Mouse (Mus musculus): ENCODE measurements around the gene Fnbp1l. TPM values are rescaled to one million over a fixed set of nuclear protein-coding genes. Genes with fewer than 3 reads are reported as not detected.

Gene Fnbp1l
- polyA plus RNA-seq, 1 experiment from 2014 or later: 23.0 TPM

- no peaks in the 10 kb centered on the region for H3K36me3 ChIP-seq
- 51% methylated on average over 14 of the region's 14 CpGs for WGBS
- no peaks in the 10 kb centered on the region for H3K9me3 ChIP-seq
- H3K9ac ChIP-seq: no peak overlapping the region
- H3K27me3 ChIP-seq (replicated peaks): no peaks in the 10 kb centered on the region
- peak overlapping the region; percentile 58 for H3K27ac ChIP-seq (replicated peaks)
- H3K4me2 ChIP-seq: no peak overlapping the region
- peaks cover 40% of the 10 kb centered on the region for H3K4me1 ChIP-seq
- ATAC-seq (ENCODE audit: extremely low read depth, insufficient number of reproducible peaks, low FRiP score, low TSS enrichment): no peak
- no peak overlapping the region for H3K4me3 ChIP-seq
Observed at GRCm38 (mm10) chr3:122510240-122510750, 109.2 kb downstream of the Fnbp1l start.

- WGBS: 46% methylated on average over 11 of the region's 11 CpGs
- H3K4me2 ChIP-seq: no peak overlapping the region
- no peaks in the 10 kb centered on the region for H3K9me3 ChIP-seq
- ATAC-seq (ENCODE audit: extremely low read depth, insufficient number of reproducible peaks, low FRiP score, low TSS enrichment): no peak
- H3K27me3 ChIP-seq (replicated peaks): no peaks in the 10 kb centered on the region
- H3K36me3 ChIP-seq: no peaks in the 10 kb centered on the region
- H3K4me3 ChIP-seq: no peak overlapping the region
- no peak overlapping the region for H3K9ac ChIP-seq
- H3K4me1 ChIP-seq: peaks cover 35% of the 10 kb centered on the region
- H3K27ac ChIP-seq (replicated peaks): peak overlapping the region; percentile 58
Observed at GRCm38 (mm10) chr3:122509534-122510239, 109.8 kb downstream of the Fnbp1l start.

GRCm38 (mm10) chr3:122509084-122509483 lies 110.4 kb downstream of the Fnbp1l start:
- Histone ChIP-seq H3K36me3 (no peaks in the 10 kb centered on the region), H3K9ac (no peak overlapping the region), H3K9me3 (no peaks in the 10 kb centered on the region), H3K27ac (replicated peaks) (peak overlapping the region; percentile 58), H3K4me3 (no peak overlapping the region), H3K27me3 (replicated peaks) (no peaks in the 10 kb centered on the region), H3K4me1 (peaks cover 35% of the 10 kb centered on the region), H3K4me2 (no peak overlapping the region)
- 27% methylated on average over 5 of the region's 5 CpGs for WGBS
- ATAC-seq (ENCODE audit: extremely low read depth, insufficient number of reproducible peaks, low FRiP score, low TSS enrichment): peak; percentile 43; the same call in 1 of the 2 replicates

- no peaks in the 10 kb centered on the region for H3K9me3 ChIP-seq
- no peak for ATAC-seq (ENCODE audit: extremely low read depth, insufficient number of reproducible peaks, low FRiP score, low TSS enrichment)
- no peaks in the 10 kb centered on the region for H3K36me3 ChIP-seq
- H3K4me1 ChIP-seq: peaks cover 35% of the 10 kb centered on the region
- H3K4me3 ChIP-seq: no peak overlapping the region
- 92% methylated on average over 14 of the region's 14 CpGs for WGBS
- H3K4me2 ChIP-seq: no peak overlapping the region
- H3K9ac ChIP-seq: no peak overlapping the region
- H3K27ac ChIP-seq (replicated peaks): no peak overlapping the region
- H3K27me3 ChIP-seq (replicated peaks): no peaks in the 10 kb centered on the region
Observed at GRCm38 (mm10) chr3:122507826-122508225, 111.7 kb downstream of the Fnbp1l start.

GRCm38 (mm10) chr3:122506343-122506916 lies 113.1 kb downstream of the Fnbp1l start:
- WGBS: 57% methylated on average over 10 of the region's 10 CpGs
- H3K27ac ChIP-seq (replicated peaks): no peak overlapping the region

GRCm38 (mm10) chr3:122500929-122501328 lies 118.6 kb downstream of the Fnbp1l start:
- ATAC-seq (ENCODE audit: extremely low read depth, insufficient number of reproducible peaks, low FRiP score, low TSS enrichment): no peak
- H3K36me3 ChIP-seq: no peaks in the 10 kb centered on the region
- peaks cover 9% of the 10 kb centered on the region for H3K27me3 ChIP-seq (replicated peaks)
- 77% methylated on average over 9 of the region's 9 CpGs for WGBS
- H3K27ac ChIP-seq (replicated peaks): no peak overlapping the region
- H3K4me1 ChIP-seq: no peaks in the 10 kb centered on the region
- H3K9me3 ChIP-seq: no peaks in the 10 kb centered on the region
- H3K4me2 ChIP-seq: no peak overlapping the region
- H3K4me3 ChIP-seq: no peak overlapping the region
- H3K9ac ChIP-seq: no peak overlapping the region

More at GRCm38 (mm10) chr3:122506343-122506916, 113.1 kb downstream of the Fnbp1l start:
- Histone ChIP-seq H3K4me1 (peaks cover 27% of the 10 kb centered on the region), H3K4me2 (no peak overlapping the region), H3K27me3 (replicated peaks) (peaks cover 4% of the 10 kb centered on the region; the same call in 1 of the 2 replicates), H3K9me3 (no peaks in the 10 kb centered on the region), H3K36me3 (no peaks in the 10 kb centered on the region), H3K4me3 (no peak overlapping the region), H3K9ac (no peak overlapping the region)
- ATAC-seq (ENCODE audit: extremely low read depth, insufficient number of reproducible peaks, low FRiP score, low TSS enrichment): no peak

GRCm38 (mm10) chr3:122499647-122500046 lies 119.9 kb downstream of the Fnbp1l start:
- Histone ChIP-seq H3K4me2 (no peak overlapping the region), H3K4me3 (no peak overlapping the region), H3K36me3 (no peaks in the 10 kb centered on the region), H3K9me3 (no peaks in the 10 kb centered on the region), H3K4me1 (no peaks in the 10 kb centered on the region), H3K27ac (replicated peaks) (no peak overlapping the region), H3K27me3 (replicated peaks) (peaks cover 9% of the 10 kb centered on the region), H3K9ac (no peak overlapping the region)
- WGBS: 72% methylated on average over 6 of the region's 6 CpGs
- ATAC-seq (ENCODE audit: extremely low read depth, insufficient number of reproducible peaks, low FRiP score, low TSS enrichment): no peak

GRCm38 (mm10) chr3:122498528-122498927 lies 121.0 kb downstream of the Fnbp1l start:
- WGBS: 77% methylated on average over 7 of the region's 7 CpGs
- no peak for ATAC-seq (ENCODE audit: extremely low read depth, insufficient number of reproducible peaks, low FRiP score, low TSS enrichment)
- Histone ChIP-seq H3K9me3 (no peaks in the 10 kb centered on the region), H3K4me1 (no peaks in the 10 kb centered on the region), H3K4me2 (no peak overlapping the region), H3K9ac (no peak overlapping the region), H3K27ac (replicated peaks) (no peak overlapping the region), H3K36me3 (no peaks in the 10 kb centered on the region), H3K4me3 (no peak overlapping the region), H3K27me3 (replicated peaks) (peaks cover 9% of the 10 kb centered on the region)

- 78% methylated on average over 6 of the region's 6 CpGs for WGBS
- Histone ChIP-seq H3K9ac (no peak overlapping the region), H3K4me3 (no peak overlapping the region), H3K27me3 (replicated peaks) (peaks cover 14% of the 10 kb centered on the region), H3K4me2 (no peak overlapping the region), H3K9me3 (no peaks in the 10 kb centered on the region), H3K4me1 (no peaks in the 10 kb centered on the region), H3K27ac (replicated peaks) (no peak overlapping the region), H3K36me3 (no peaks in the 10 kb centered on the region)
- no peak for ATAC-seq (ENCODE audit: extremely low read depth, insufficient number of reproducible peaks, low FRiP score, low TSS enrichment)
Observed at GRCm38 (mm10) chr3:122497871-122498270, 121.6 kb downstream of the Fnbp1l start.

- Histone ChIP-seq H3K9ac (no peak overlapping the region), H3K4me2 (no peak overlapping the region), H3K36me3 (no peaks in the 10 kb centered on the region), H3K27ac (replicated peaks) (no peak overlapping the region), H3K27me3 (replicated peaks) (peaks cover 26% of the 10 kb centered on the region), H3K4me1 (no peaks in the 10 kb centered on the region), H3K4me3 (no peak overlapping the region), H3K9me3 (no peaks in the 10 kb centered on the region)
- 74% methylated on average over 6 of the region's 6 CpGs for WGBS
- no peak for ATAC-seq (ENCODE audit: extremely low read depth, insufficient number of reproducible peaks, low FRiP score, low TSS enrichment)
Observed at GRCm38 (mm10) chr3:122494764-122495163, 124.8 kb downstream of the Fnbp1l start.

GRCm38 (mm10) chr3:122492872-122493615 lies 126.5 kb downstream of the Fnbp1l start:
- Histone ChIP-seq H3K27me3 (replicated peaks) (peaks cover 32% of the 10 kb centered on the region), H3K36me3 (no peaks in the 10 kb centered on the region), H3K9ac (no peak overlapping the region), H3K4me3 (no peak overlapping the region), H3K4me1 (peaks cover 4% of the 10 kb centered on the region; the same call in 1 of the 2 replicates), H3K9me3 (no peaks in the 10 kb centered on the region), H3K4me2 (no peak overlapping the region), H3K27ac (replicated peaks) (no peak overlapping the region)
- no peak for ATAC-seq (ENCODE audit: extremely low read depth, insufficient number of reproducible peaks, low FRiP score, low TSS enrichment)
- 72% methylated on average over 21 of the region's 21 CpGs for WGBS

Data from heart, embryonic 13.5 days (tissue).